Mouse (Mus musculus) kidney, adult 2 months (tissue): ENCODE results near the gene Rai14.

Experiments used
- CTCF ChIP-seq: fragments of 200-500 bp; conservative IDR thresholded peaks from 2 replicates; pipeline ENCODE4 v1.5.1; 2011; ENCODE audit warnings: low read depth, mild to moderate bottlenecking, control low read depth, low read length, moderate library complexity, mixed read lengths; ENCODE audit not compliant: insufficient read depth, insufficient read length
- POLR2A ChIP-seq: fragments of 200-500 bp; IDR thresholded peaks from one replicate; pipeline ENCODE4 v1.6.1; 2011; ENCODE audit warnings: low read depth, low read length, control low read depth

- TF ChIP-seq CTCF = no peak
- TF ChIP-seq POLR2A = no peak
Measured at GRCm38 (mm10) chr15:10707109-10707508, 7.3 kb downstream of the Rai14 start.
